Mouse (Mus musculus) WW6 (cell line): ENCODE data around the gene Olfr1202.

Experiments used
- DNase-seq: peaks from one replicate; pipeline ENCODE4 v3.0.0-alpha.2; 2013; ENCODE audit warnings: low read depth, low spot score

Gene Olfr1202

GRCm38 (mm10) chr2:88814196-88814595 is at the start of gene Olfr1202:
Gene Olfr1202 (plus strand): TSS chr2:88814496.
- no peak for DNase-seq

GRCm38 (mm10) chr2:88770388-88770787 is 43.9 kb upstream of the Olfr1202 start, which contains the start of gene Olfr1200:
Gene Olfr1200 (minus strand): TSS chr2:88770488.
- DNase-seq = no peak

- DNase-seq = no peak
These were observed 21.6 kb upstream of the Olfr1202 start, which contains the start of gene Olfr1201 for GRCm38 (mm10) chr2:88792736-88793135. Gene Olfr1201 (plus strand): TSS chr2:88793036.

GRCm38 (mm10) chr2:88829437-88829836 is 15.1 kb downstream of the Olfr1202 start, which contains the start of gene Olfr1205:
Gene Olfr1205 (plus strand): TSS chr2:88829737.
- no peak for DNase-seq

- DNase-seq = no peak
These were observed 24.2 kb downstream of the Olfr1202 start for GRCm38 (mm10) chr2:88838477-88838876.

GRCm38 (mm10) chr2:88848992-88849391 is 34.7 kb downstream of the Olfr1202 start, which contains the start of gene Olfr1204:
Gene Olfr1204 (plus strand): TSS chr2:88849292.
- no peak for DNase-seq

GRCm38 (mm10) chr2:88862931-88863330 is 48.6 kb downstream of the Olfr1202 start, which contains the start of gene Olfr1206:
Gene Olfr1206 (plus strand): TSS chr2:88863231.
- no peak for DNase-seq
